Mouse (Mus musculus) E14TG2a.4 (cell line): ENCODE measurements around the gene Hcn3.

ENCODE experiments used
- CTCF ChIP-seq: conservative IDR thresholded peaks from 2 replicates; pipeline ENCODE4 v1.5.1; 2014; ENCODE audit warnings: low read length
- NANOG ChIP-seq: IDR thresholded peaks from 2 replicates; pipeline ENCODE4 v1.6.1; 2014; ENCODE audit warnings: borderline replicate concordance, low read length, mixed read lengths
- POU5F1 ChIP-seq: IDR thresholded peaks from 2 replicates; pipeline ENCODE4 v1.6.1; 2014; ENCODE audit warnings: low read length, borderline replicate concordance

DNA sequence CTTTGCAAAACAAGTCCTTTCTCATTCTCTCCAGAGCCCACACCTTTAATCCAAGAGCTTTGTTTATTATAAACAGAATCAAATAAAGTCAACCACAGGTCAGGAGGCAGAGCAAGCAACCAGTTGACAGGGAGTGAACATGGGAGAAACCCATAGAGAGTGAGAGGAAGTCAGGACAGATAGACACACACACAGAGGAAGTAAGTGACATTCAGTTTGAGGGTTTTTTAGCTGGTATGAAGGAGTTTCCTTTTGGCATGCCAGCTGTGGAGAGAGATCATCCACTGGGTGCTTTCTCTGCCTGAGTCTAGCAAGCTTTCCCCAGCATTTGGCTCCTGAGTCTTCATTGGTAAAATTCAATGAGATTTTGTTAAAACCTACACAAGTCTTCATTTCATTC, 53.1 kb downstream of the Hcn3 start:
- TF ChIP-seq CTCF: no peak
- no peak for TF ChIP-seq NANOG
- no peak for TF ChIP-seq POU5F1
